Mouse (Mus musculus): ENCODE data around the gene Slc24a4.

- TF ChIP-seq CTCF (IDR thresholded peaks at IDR 0.05; ENCODE audit: low read depth, low read length): no peak
- TF ChIP-seq POLR2A (IDR thresholded peaks at IDR 0.05; ENCODE audit: borderline replicate concordance, low read depth, low read length): no peak
These were observed 54.7 kb downstream of the Slc24a4 start for GRCm38 (mm10) chr12:102183201-102183600.
